Mouse (Mus musculus) MEL (cell line): ENCODE measurements around the gene Gpr179. TPM values are rescaled to one million over a fixed set of nuclear protein-coding genes. Genes with fewer than 3 reads are reported as not detected.

Experiments
- DNase-seq: peaks from one replicate; pipeline ENCODE4 v3.0.0; 2011; ENCODE audit warnings: low read depth, low spot score
- H3K27ac ChIP-seq: 2 replicates; pipeline ENCODE4 v1.5.1; 2012; ENCODE audit warnings: low read depth, mild to moderate bottlenecking, control low read depth, low read length, moderate library complexity; ENCODE audit not compliant: control insufficient read depth
- H3K27me3 ChIP-seq, 2 experiments: fragments of 150-350 bp in 1 of 2; sonication (generic) in 1 of 2; 2 replicates each; pipeline ENCODE4 v1.6.1; 2012; ENCODE audit warnings: low read length in 2 of 2, mild to moderate bottlenecking in 2 of 2, improper control_type of control experiment in 1 of 2, moderate library complexity in 1 of 2; ENCODE audit not compliant: insufficient read depth in 2 of 2, control insufficient read depth in 1 of 2
- H3K36me3 ChIP-seq, 2 experiments: 2 replicates each; pipeline ENCODE4 v1.6.1; 2012 to 2014; ENCODE audit warnings: low read length in 2 of 2, improper control_type of control experiment in 1 of 2, inconsistent platforms in 1 of 2, mild to moderate bottlenecking in 1 of 2; ENCODE audit not compliant: insufficient read depth in 2 of 2, control insufficient read depth in 1 of 2
- H3K4me1 ChIP-seq, 2 experiments: fragments of 150-350 bp in 1 of 2; sonication (generic) in 1 of 2; 2 replicates each; pipeline ENCODE4 v1.6.1; 2012; ENCODE audit warnings: low read length in 2 of 2, improper control_type of control experiment in 1 of 2, mild to moderate bottlenecking in 1 of 2; ENCODE audit not compliant: insufficient read depth in 2 of 2, control insufficient read depth in 1 of 2
- H3K4me3 ChIP-seq, 2 experiments: fragments of 150-350 bp in 1 of 2; sonication (generic) in 1 of 2; 2 replicates each; pipeline ENCODE4 v1.5.1; 2012; ENCODE audit warnings: low read depth in 2 of 2, low read length in 2 of 2, mild to moderate bottlenecking in 2 of 2, moderate library complexity in 2 of 2, control low read depth in 1 of 2, improper control_type of control experiment in 1 of 2; ENCODE audit not compliant: control insufficient read depth in 1 of 2, insufficient read depth in 1 of 2
- H3K79me2 ChIP-seq: 2 replicates; pipeline ENCODE4 v1.6.1; 2012; ENCODE audit warnings: mild to moderate bottlenecking, low read length, moderate library complexity; ENCODE audit not compliant: control insufficient read depth, poor library complexity, insufficient read depth
- H3K9ac ChIP-seq: 2 replicates; pipeline ENCODE4 v1.6.1; 2012; ENCODE audit warnings: low read depth, mild to moderate bottlenecking, control low read depth, low read length, moderate library complexity; ENCODE audit not compliant: control insufficient read depth, poor library complexity, severe bottlenecking
- H3K9me3 ChIP-seq: fragments of 150-350 bp; sonication (generic); replicated peaks from 2 replicates; pipeline ENCODE4 v1.6.1; 2012; ENCODE audit warnings: mild to moderate bottlenecking, low read length, improper control_type of control experiment, moderate library complexity; ENCODE audit not compliant: insufficient read depth
- BHLHE40 ChIP-seq: IDR thresholded peaks from 2 replicates; pipeline ENCODE4 v1.6.1; 2012; ENCODE audit warnings: low read depth, mild to moderate bottlenecking, inconsistent platforms, low read length, improper control_type of control experiment, borderline replicate concordance
- CHD1 ChIP-seq: IDR thresholded peaks from 2 replicates; pipeline ENCODE4 v1.6.1; 2012; ENCODE audit warnings: low read depth, mild to moderate bottlenecking, inconsistent platforms, low read length, improper control_type of control experiment
- CHD2 ChIP-seq: IDR thresholded peaks from 2 replicates; pipeline ENCODE4 v1.6.1; 2011; ENCODE audit warnings: low read length, improper control_type of control experiment
- CTCF ChIP-seq, 3 experiments: IDR thresholded peaks in 2 of 3; conservative IDR thresholded peaks in 1 of 3; 2 replicates each; pipeline ENCODE4 v1.5.1; 2011 to 2012; ENCODE audit warnings: low read length in 3 of 3, low read depth in 2 of 3, mild to moderate bottlenecking in 2 of 3, improper control_type of control experiment in 1 of 3, inconsistent platforms in 1 of 3, mixed read lengths in 1 of 3, moderate library complexity in 1 of 3; ENCODE audit not compliant: control insufficient read depth in 1 of 3, insufficient read depth in 1 of 3, poor library complexity in 1 of 3, severe bottlenecking in 1 of 3
- GATA1 ChIP-seq: IDR thresholded peaks from 2 replicates; pipeline ENCODE4 v1.6.1; 2011; ENCODE audit warnings: low read depth, low read length, improper control_type of control experiment
- KAT2A ChIP-seq: conservative IDR thresholded peaks from 2 replicates; pipeline ENCODE4 v1.6.1; 2012; ENCODE audit warnings: low read depth, low read length, improper control_type of control experiment, inconsistent platforms
- MAFK ChIP-seq: IDR thresholded peaks from 2 replicates; pipeline ENCODE4 v1.6.1; 2011; ENCODE audit warnings: low read depth, mild to moderate bottlenecking, low read length, improper control_type of control experiment, borderline replicate concordance
- MAX ChIP-seq: IDR thresholded peaks from 2 replicates; pipeline ENCODE4 v1.6.1; 2011; ENCODE audit warnings: low read length, improper control_type of control experiment
- MYB ChIP-seq: IDR thresholded peaks from 2 replicates; pipeline ENCODE4 v1.6.1; 2011; ENCODE audit warnings: mild to moderate bottlenecking, low read depth, low read length, improper control_type of control experiment
- MYC ChIP-seq: IDR thresholded peaks from 2 replicates; pipeline ENCODE4 v1.6.1; 2011; ENCODE audit warnings: low read depth, mild to moderate bottlenecking, low read length, improper control_type of control experiment, moderate library complexity
- NELFE ChIP-seq: IDR thresholded peaks from 2 replicates; pipeline ENCODE4 v1.6.1; 2011; ENCODE audit warnings: low read depth, low read length, improper control_type of control experiment
- NRF1 ChIP-seq: IDR thresholded peaks from 2 replicates; pipeline ENCODE4 v1.6.1; 2014; ENCODE audit warnings: low read depth, mild to moderate bottlenecking, inconsistent platforms, low read length, improper control_type of control experiment, moderate library complexity; ENCODE audit not compliant: poor library complexity, insufficient read depth, severe bottlenecking
- POLR2A ChIP-seq, 2 experiments: IDR thresholded peaks; 2 replicates each; pipeline ENCODE4 v1.6.1; 2011 to 2012; ENCODE audit warnings: low read length in 2 of 2, mild to moderate bottlenecking in 2 of 2, control low read depth in 1 of 2, improper control_type of control experiment in 1 of 2, low read depth in 1 of 2, moderate library complexity in 1 of 2; ENCODE audit not compliant: control insufficient read depth in 1 of 2, insufficient read depth in 1 of 2, poor library complexity in 1 of 2
- POLR2AphosphoS2 ChIP-seq: IDR thresholded peaks from 2 replicates; pipeline ENCODE4 v1.6.1; 2011; ENCODE audit warnings: low read length, improper control_type of control experiment
- POLR2AphosphoS5 ChIP-seq: IDR thresholded peaks from 2 replicates; pipeline ENCODE4 v1.6.1; 2012; ENCODE audit warnings: low read depth, borderline replicate concordance, mild to moderate bottlenecking, inconsistent platforms, low read length, moderate library complexity, mixed read lengths
- RAD21 ChIP-seq: IDR thresholded peaks from 2 replicates; pipeline ENCODE4 v1.6.1; 2011; ENCODE audit warnings: mild to moderate bottlenecking, low read depth, low read length, improper control_type of control experiment
- RCOR1 ChIP-seq: IDR thresholded peaks from 2 replicates; pipeline ENCODE4 v1.6.1; 2012; ENCODE audit warnings: low read depth, mild to moderate bottlenecking, inconsistent platforms, low read length, improper control_type of control experiment
- SIN3A ChIP-seq: IDR thresholded peaks from 2 replicates; pipeline ENCODE4 v1.6.1; 2012; ENCODE audit warnings: low read length, improper control_type of control experiment, inconsistent platforms
- SMC3 ChIP-seq: IDR thresholded peaks from 2 replicates; pipeline ENCODE4 v1.6.1; 2011; ENCODE audit warnings: low read depth, low read length, improper control_type of control experiment
- TAL1 ChIP-seq: IDR thresholded peaks from 2 replicates; pipeline ENCODE4 v1.6.1; 2012; ENCODE audit warnings: mild to moderate bottlenecking, inconsistent platforms, low read length, moderate library complexity, mixed read lengths
- TBP ChIP-seq: IDR thresholded peaks from 2 replicates; pipeline ENCODE4 v1.8.0; 2011; ENCODE audit warnings: low read depth, low read length, improper control_type of control experiment
- TCF12 ChIP-seq: IDR thresholded peaks from 2 replicates; pipeline ENCODE4 v1.6.1; 2014; ENCODE audit warnings: low read depth, mild to moderate bottlenecking, inconsistent platforms, low read length, improper control_type of control experiment, moderate library complexity
- UBTF ChIP-seq: IDR thresholded peaks from 2 replicates; pipeline ENCODE4 v1.6.1; 2012; ENCODE audit warnings: low read depth, mild to moderate bottlenecking, inconsistent platforms, low read length, improper control_type of control experiment, moderate library complexity, borderline replicate concordance; ENCODE audit not compliant: insufficient read depth
- USF1 ChIP-seq: IDR thresholded peaks from 2 replicates; pipeline ENCODE4 v1.6.1; 2014; ENCODE audit warnings: low read depth, mild to moderate bottlenecking, inconsistent platforms, low read length, improper control_type of control experiment, moderate library complexity
- USF2 ChIP-seq, 2 experiments: IDR thresholded peaks; 2 replicates each; pipeline ENCODE4 v1.6.1; 2011 to 2012; ENCODE audit warnings: improper control_type of control experiment in 2 of 2, low read length in 2 of 2, borderline replicate concordance in 1 of 2, inconsistent platforms in 1 of 2, low read depth in 1 of 2, mild to moderate bottlenecking in 1 of 2; ENCODE audit not compliant: insufficient read depth in 1 of 2
- ZC3H11A ChIP-seq: IDR thresholded peaks from 2 replicates; pipeline ENCODE4 v1.6.1; 2012; ENCODE audit warnings: low read depth, mild to moderate bottlenecking, inconsistent platforms, low read length, improper control_type of control experiment
- ZKSCAN1 ChIP-seq: IDR thresholded peaks from 2 replicates; pipeline ENCODE4 v1.6.1; 2012; ENCODE audit warnings: low read depth, mild to moderate bottlenecking, inconsistent platforms, low read length, improper control_type of control experiment, moderate library complexity
- ZMIZ1 ChIP-seq: IDR thresholded peaks from 2 replicates; pipeline ENCODE4 v1.6.1; 2012; ENCODE audit warnings: low read depth, mild to moderate bottlenecking, inconsistent platforms, low read length, improper control_type of control experiment, moderate library complexity
- ZNF384 ChIP-seq: IDR thresholded peaks from 2 replicates; pipeline ENCODE4 v1.6.1; 2012; ENCODE audit warnings: low read depth, mild to moderate bottlenecking, inconsistent platforms, low read length, improper control_type of control experiment
- polyA plus RNA-seq, 2 experiments: library from polyadenylated mRNA; stranded (reverse) in 1 of 2; unstranded in 1 of 2; fragments of >175 nt in 1 of 2; fragments of >200 nt in 1 of 2; gene quantifications; 2 replicates each; pipeline versions ENCODE4 v1.2.1 to v1.2.4; 2012; ENCODE audit warnings: low replicate concordance in 2 of 2, low read depth in 1 of 2; ENCODE audit not compliant: insufficient read length in 2 of 2, insufficient read depth in 1 of 2, missing spikeins in 1 of 2
- total RNA-seq: library from RNA; depleted of rRNA; stranded (reverse); fragments of 300-350 nt; gene quantifications from 2 replicates; pipeline ENCODE4 v1.2.3, GENCODE M21; 2012

The Gpr179 gene
- total and polyA plus RNA-seq, 3 experiments, result 0.01 to 0.04 TPM; not detected in 1

DNA sequence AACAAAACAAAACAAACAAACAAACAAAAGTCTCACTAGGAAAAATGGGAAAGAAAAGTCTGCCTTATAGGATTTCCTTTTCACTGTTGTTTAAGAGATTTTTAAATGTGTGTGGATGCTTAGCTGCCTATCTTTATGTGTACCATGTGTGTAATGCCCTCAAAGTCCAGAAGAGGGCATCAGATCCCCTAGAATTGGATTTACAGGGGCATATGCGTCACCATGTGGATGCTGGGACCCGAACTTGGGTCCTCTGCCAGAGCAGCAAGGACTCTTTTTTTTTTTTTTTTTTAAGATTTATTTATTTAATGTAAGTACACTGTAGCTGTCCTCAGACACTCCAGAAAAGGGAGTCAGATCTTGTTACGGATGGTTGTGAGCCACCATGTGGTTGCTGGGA, 37.8 kb downstream of the Gpr179 start:
- 0 out of 2 replicates have a peak, but pooled peaks have one; percentile 37 for TF ChIP-seq TBP
- no peak for TF ChIP-seq RCOR1
- no peak for TF ChIP-seq USF1
- TF ChIP-seq CHD2, result no peak
- no peak for TF ChIP-seq NRF1
- no peak for TF ChIP-seq MYB
- TF ChIP-seq USF2 (IDR thresholded peaks at IDR 0.05; ENCODE audit: borderline replicate concordance in 1 of 2, insufficient read depth in 1 of 2, low read depth in 1 of 2, low read length in 2 of 2), result no peak
- TF ChIP-seq ZKSCAN1, result no peak
- TF ChIP-seq CTCF (IDR thresholded peaks at IDR 0.05 in 2 of 3, conservative IDR thresholded peaks at IDR 0.05 in 1 of 3; ENCODE audit: control insufficient read depth in 1 of 3, insufficient read depth in 1 of 3, low read depth in 2 of 3, low read length in 3 of 3, poor library complexity in 1 of 3, severe bottlenecking in 1 of 3), result peak; percentile 37 to 69 (median 64)
- TF ChIP-seq RAD21, result peak; percentile 39
- TF ChIP-seq TCF12, result no peak
- TF ChIP-seq UBTF, result no peak
- no peak for TF ChIP-seq ZMIZ1
- TF ChIP-seq ZNF384, result peak; percentile 57; the same call in 1 of the 2 replicates
- TF ChIP-seq TAL1, result no peak
- no peak for TF ChIP-seq MAX
- TF ChIP-seq POLR2A (IDR thresholded peaks at IDR 0.05; ENCODE audit: control insufficient read depth in 1 of 2, insufficient read depth in 1 of 2, low read depth in 1 of 2, low read length in 2 of 2, poor library complexity in 1 of 2), result no peak
- no peak for TF ChIP-seq POLR2AphosphoS5
- TF ChIP-seq SIN3A, result no peak
- TF ChIP-seq POLR2AphosphoS2, result no peak
- peak; percentile 44 for TF ChIP-seq SMC3
- TF ChIP-seq GATA1, result no peak
- TF ChIP-seq KAT2A, result no peak
- no peak for TF ChIP-seq NELFE
- TF ChIP-seq CHD1, result no peak
- no peak for TF ChIP-seq MAFK
- no peak for TF ChIP-seq BHLHE40
- 0 out of 2 replicates have a peak, but pooled peaks have one; percentile 13 for TF ChIP-seq ZC3H11A
- TF ChIP-seq MYC, result peak; percentile 56; the same call in 1 of the 2 replicates
- TF ChIP-seq, all 39 proteins: peak for 7
- DNase-seq, result peak; percentile 83
- Histone ChIP-seq H3K4me1 (peaks cover 0 to 21% of the 10 kb centered on the region in 2 experiments; a peak in 3 of 4 replicates), H3K9ac (no peak overlapping the region), H3K27me3 (no peaks in the 10 kb centered on the region), H3K27ac (no peak overlapping the region), H3K9me3 (no peaks in the 10 kb centered on the region), H3K4me3 (no peak overlapping the region), H3K79me2 (peaks cover 5% of the 10 kb centered on the region), H3K36me3 (peaks cover 1 to 21% of the 10 kb centered on the region in 2 experiments; a peak in 3 of 4 replicates)
